Mouse (Mus musculus) right cerebral cortex, postnatal 25 days (tissue): ENCODE measurements around the gene Retreg1.
"Not testable (repeated sequence)": the region's sequence is repeated elsewhere in the genome, so short reads cannot be mapped to it uniquely, and the experiment has no call there.

Source experiments
- DNase-seq: peaks from one replicate; pipeline ENCODE4 v3.0.0; 2022

Retreg1 gene

GRCm38 (mm10) chr15:25950584-25950983 lies 107.6 kb downstream of the Retreg1 start:
- no peak for DNase-seq

DNA sequence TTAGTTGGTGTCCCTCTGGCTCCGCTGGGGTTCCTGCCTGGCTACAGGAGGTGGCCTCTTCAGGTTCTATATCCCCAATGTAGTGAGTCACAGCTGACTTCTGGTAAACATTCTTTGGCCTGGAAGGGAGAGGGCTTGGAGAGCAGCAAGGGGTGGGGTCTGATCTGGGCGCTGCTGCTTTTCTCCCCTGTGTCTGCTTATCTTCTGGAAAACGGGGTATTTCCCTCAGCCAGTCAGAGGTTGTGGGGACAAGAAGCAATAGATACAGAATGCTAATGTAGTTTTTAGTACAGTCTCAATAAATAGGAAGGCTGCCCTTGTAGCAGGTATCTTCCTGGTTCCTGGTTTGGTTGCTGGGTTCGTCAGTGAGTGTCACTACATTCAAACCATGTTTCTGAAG lies 108.1 kb downstream of the Retreg1 start:
- DNase-seq: no peak

DNA sequence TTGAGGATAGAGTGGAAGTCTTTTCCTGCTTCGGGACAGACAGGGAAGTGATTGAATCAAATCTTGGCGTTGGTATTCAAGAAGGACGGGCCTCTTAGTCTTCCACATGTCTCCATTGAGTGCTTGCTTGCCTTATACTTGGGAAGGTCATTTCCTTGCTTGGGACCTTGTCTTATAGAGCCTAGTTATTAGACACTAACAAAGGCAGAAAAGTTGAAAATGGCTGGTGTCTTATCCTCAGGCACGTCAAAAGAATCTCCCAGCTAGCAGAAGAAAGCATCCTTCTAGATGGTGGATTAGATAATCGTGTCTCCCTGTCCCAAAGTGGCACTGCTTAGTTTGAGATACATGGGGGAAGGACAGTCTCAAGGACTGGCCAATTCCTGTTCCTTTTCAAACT lies 113.0 kb downstream of the Retreg1 start:
- DNase-seq: no peak

DNA sequence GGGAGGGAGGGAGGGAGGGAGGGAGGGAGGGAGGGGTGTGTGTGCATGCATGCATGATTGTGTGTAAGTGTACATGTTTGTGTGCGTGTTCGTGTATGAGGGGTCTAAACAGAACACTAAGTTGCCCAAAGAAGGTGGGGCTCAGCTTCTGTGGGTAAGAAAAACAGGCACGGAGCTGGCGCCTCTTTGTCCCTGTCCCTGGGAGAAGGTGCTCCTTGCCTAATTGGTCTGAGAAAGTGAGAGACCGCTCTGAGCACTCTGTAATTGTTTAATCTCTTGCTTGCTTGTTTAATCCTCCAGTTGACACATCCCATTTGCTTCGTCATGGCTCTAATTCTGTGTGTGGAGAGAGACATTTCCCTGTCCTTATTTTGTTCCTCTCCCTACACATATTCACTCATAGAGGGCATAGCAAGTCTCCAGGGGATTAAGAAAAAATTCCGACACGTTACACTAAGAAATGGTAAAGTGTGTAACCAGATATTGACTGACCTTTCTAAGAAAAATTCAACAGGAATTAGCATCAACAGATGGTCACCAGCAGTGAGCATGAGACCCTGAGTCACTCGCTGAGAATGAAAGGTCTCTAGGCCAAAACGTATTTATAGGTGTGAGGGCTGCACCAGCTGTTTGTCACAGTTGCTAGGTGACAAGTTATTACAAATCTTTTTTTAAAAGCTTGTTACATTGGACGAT lies 113.6 kb downstream of the Retreg1 start:
- DNase-seq: no peak

DNA sequence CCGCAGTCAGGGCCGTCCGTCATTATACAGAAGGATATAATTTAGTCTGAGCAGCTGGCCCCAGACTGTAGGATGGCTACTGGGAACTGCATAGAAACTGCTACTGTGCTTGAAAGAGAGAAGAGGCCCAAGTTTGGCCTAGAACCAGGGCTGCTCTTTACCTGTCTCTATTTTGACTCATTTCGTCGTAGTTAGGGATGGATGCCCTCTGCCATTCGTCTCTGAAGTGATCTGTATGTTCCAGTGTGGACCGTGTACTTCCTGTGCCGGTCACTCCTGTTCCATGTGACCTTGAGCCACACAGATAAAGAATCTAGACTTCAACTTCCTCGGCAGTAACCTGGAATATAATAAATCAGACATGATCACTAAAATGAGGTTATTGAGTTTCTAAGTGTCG lies 114.7 kb downstream of the Retreg1 start:
- no peak for DNase-seq

- DNase-seq: no peak
Observed at GRCm38 (mm10) chr15:25959375-25959774, 116.4 kb downstream of the Retreg1 start.

DNA sequence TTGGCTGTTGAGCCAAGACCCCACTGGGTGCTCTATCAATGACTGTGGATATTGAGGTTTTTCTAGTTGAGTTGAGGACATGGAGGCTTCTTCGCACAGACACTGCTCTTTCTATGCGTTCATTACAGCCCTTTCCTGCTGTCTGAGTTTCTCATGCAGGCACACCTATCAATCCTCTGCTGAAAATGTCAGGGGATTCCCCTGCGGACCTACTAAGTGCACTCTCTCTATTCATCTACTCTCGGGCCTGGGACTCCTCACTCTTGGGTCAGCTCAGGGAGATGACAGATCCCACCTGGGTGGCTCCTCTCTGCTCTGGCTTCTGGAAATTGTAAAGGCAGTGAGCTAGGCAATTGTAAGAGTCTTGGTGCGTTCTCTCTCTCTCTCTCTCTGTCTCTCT lies 117.3 kb downstream of the Retreg1 start:
- no peak for DNase-seq

DNA sequence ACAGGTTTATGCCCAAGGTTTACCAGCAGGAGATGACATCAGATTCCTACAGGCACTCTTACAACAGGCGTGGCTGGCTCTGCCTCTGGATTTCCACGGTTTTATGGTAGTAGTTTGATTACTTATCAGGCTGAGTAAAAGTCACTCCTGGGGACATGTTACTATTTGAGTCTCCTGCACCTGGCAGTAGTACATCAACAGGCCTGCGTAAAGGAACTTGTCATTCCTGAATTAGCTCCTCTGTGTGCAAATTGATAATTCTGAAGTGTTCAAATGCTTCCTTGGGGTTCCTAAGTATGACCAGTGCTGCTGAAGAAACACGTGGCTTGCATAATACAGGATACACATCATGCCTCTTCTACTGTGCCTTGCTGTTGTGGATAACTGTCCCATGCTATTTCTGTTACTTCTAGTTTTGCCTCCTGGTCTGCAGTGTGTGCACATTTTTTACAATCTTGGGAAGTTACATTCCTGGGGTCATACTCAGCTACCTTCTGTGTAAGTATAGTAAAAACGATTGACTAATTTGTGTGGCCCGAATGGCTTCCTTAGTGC lies 123.3 kb downstream of the Retreg1 start:
- DNase-seq: no peak

GRCm38 (mm10) chr15:25971596-25971995 lies 128.6 kb downstream of the Retreg1 start:
- DNase-seq: no peak

- no peak for DNase-seq
Observed at GRCm38 (mm10) chr15:25972758-25973157, 129.8 kb downstream of the Retreg1 start.

GRCm38 (mm10) chr15:25974352-25974751 lies 131.4 kb downstream of the Retreg1 start:
- DNase-seq: no peak

GRCm38 (mm10) chr15:25975810-25976209 lies 132.8 kb downstream of the Retreg1 start:
- DNase-seq: no peak

GRCm38 (mm10) chr15:25983614-25984013 lies 140.6 kb downstream of the Retreg1 start:
- not testable (repeated sequence) for DNase-seq

GRCm38 (mm10) chr15:25984067-25984733 lies 141.2 kb downstream of the Retreg1 start, which contains the start of gene Zfp622:
Zfp622 (plus strand) TSS chr15:25984366.
- peak; percentile 95 for DNase-seq

- DNase-seq: no peak
Observed at GRCm38 (mm10) chr15:25984734-25985492, 141.9 kb downstream of the Retreg1 start.

GRCm38 (mm10) chr15:25992992-25993727 lies 150.2 kb downstream of the Retreg1 start:
- peak; percentile 32 for DNase-seq

- no peak for DNase-seq
Observed at GRCm38 (mm10) chr15:25995521-25995920, 152.5 kb downstream of the Retreg1 start.

DNA sequence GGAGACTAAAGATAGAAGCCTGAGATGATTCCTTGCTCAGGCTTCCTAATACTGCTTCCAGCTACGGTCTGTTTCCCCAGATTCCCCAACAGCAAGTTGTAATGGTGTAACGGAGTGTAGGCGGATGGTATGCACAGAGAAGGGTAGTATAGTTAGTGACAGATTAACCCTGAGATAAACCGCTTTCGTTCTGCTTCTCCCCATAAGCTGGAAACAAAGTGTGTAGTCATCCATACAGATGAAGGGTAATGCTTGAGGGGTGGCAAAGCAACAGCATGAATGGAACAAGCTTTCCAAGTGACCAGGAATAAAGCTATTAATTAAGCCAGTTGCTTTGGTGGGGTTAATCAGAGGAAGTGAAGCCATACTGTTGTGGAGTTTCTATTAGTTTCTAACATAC lies 156.6 kb downstream of the Retreg1 start:
- not testable (repeated sequence) for DNase-seq

- DNase-seq: no peak
Observed at GRCm38 (mm10) chr15:26008621-26009020, 165.6 kb downstream of the Retreg1 start.

DNA sequence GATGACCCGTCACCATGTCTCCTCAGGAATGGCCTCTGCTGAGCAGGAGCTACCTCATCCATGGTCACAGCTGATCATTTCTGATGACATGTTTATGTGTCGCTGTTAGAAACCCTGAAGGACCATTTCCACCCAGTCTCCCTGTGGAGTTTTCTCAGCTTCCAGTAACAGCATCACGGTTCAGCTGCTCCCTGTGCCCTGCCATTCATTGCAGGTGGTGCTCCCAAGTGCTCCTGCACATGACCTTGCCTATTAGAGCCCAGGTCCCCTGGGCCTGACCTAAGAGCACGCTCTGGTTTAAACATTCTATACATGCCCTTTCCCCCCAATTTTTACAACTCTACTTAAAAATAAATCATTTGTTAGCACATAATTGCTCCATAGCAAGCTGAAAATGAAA lies 169.9 kb downstream of the Retreg1 start:
- peak; percentile 7 for DNase-seq

GRCm38 (mm10) chr15:26015979-26016665 lies 173.1 kb downstream of the Retreg1 start:
- DNase-seq: no peak

- DNase-seq: no peak
Observed at GRCm38 (mm10) chr15:26021721-26022120, 178.7 kb downstream of the Retreg1 start.
